Mouse (Mus musculus) cortical plate, adult 2 months (tissue): ENCODE measurements around the gene Cbr2. TPM values are rescaled to one million over a fixed set of nuclear protein-coding genes. Genes with fewer than 3 reads are reported as not detected.

Experiments used
- H3K27ac ChIP-seq: fragments of 200-500 bp; 2 replicates; pipeline ENCODE4 v1.5.1; 2012; ENCODE audit warnings: low read length, control low read depth, inconsistent platforms; ENCODE audit not compliant: insufficient read depth
- H3K4me1 ChIP-seq: fragments of 200-500 bp; 2 replicates; pipeline ENCODE4 v1.6.1; 2011; ENCODE audit warnings: low read length; ENCODE audit not compliant: control insufficient read depth, insufficient read depth
- H3K4me3 ChIP-seq: fragments of 200-500 bp; 2 replicates; pipeline ENCODE4 v1.5.1; 2011; ENCODE audit warnings: mild to moderate bottlenecking, low read length, control low read depth; ENCODE audit not compliant: insufficient read depth
- CTCF ChIP-seq: fragments of 200-500 bp; IDR thresholded peaks from 2 replicates; pipeline ENCODE4 v1.5.1; 2011; ENCODE audit warnings: mild to moderate bottlenecking, control low read depth, low read length; ENCODE audit not compliant: insufficient read depth; ENCODE audit errors: extremely low read depth
- POLR2A ChIP-seq: fragments of 200-500 bp; IDR thresholded peaks from 2 replicates; pipeline ENCODE4 v1.6.1; 2011; ENCODE audit warnings: mild to moderate bottlenecking, low read length, control low read depth; ENCODE audit not compliant: insufficient read depth; ENCODE audit errors: extremely low read depth
- polyA plus RNA-seq: library from polyadenylated mRNA; depleted of rRNA; stranded (reverse); fragments of >200 nt; gene quantifications from 2 replicates; pipeline ENCODE4 v1.2.3, GENCODE M21; 2012

The Cbr2 gene
- polyA plus RNA-seq, 1 experiment: 4.9 TPM

DNA sequence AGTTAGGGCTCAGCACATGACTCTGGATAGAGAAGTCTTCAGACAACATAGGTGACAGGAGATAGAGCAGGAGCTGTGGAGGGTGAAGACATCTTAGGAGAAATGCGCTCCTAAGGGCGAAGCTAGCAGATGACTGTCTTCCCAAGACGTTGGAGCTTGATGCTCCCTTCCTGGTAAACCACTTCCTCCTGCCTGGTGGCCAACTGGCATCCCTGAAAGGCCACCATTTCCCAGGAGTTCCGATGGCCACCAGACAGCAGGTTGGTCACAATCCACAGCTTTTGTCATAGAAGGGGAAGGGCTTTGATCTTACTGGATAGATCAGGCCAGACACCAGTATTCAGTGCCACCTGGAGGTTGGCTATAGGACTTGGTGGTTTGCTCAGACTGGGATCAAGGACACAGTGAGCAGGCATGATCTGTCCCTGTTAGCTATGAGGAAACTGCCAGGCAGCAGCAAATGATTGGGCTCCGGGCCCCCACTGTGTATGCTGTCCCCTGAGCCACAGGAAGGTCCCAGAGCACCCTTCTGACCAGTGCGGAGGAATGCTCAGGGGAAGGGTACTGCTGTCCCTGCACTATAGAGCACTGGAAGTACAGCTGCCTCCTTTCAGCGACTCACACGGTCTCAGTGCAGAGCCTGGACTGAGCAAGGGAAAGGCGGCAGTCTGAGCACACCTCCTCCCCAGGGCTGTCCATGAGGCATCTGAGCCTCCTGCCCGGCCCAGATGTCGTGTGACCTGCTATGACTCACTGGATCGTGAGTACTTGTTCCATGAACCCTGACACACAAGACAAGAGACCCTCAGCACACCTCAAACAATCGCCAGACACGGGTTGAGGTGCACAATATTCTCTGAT, 30.1 kb upstream of the Cbr2 start:
- TF ChIP-seq POLR2A (no peak), CTCF (no peak)
- Histone ChIP-seq H3K4me1 (no peaks in the 10 kb centered on the region), H3K27ac (no peak overlapping the region), H3K4me3 (no peak overlapping the region)

DNA sequence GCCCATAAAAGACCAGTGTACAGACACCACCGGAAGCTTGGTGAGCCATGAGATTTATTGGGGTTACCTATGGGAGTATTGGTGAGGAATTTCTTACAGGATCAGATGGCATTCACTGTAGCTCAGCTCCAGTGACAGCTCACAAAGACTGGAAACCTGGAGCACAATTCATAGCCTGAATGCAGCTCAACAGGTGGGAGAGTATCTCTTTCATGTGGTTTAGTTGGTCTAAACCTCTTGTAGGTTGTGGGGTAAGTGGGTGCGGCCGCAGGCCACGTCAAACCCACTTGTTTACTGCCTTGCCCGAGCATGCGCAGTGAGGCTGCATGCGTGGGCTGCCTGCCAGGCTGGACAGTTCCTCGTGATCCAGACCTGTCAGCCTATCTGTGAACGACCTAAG, 28.3 kb upstream of the Cbr2 start:
- H3K4me3 ChIP-seq: no peak overlapping the region
- no peaks in the 10 kb centered on the region for H3K4me1 ChIP-seq
- no peak for TF ChIP-seq CTCF
- TF ChIP-seq POLR2A: no peak
- no peak overlapping the region for H3K27ac ChIP-seq

DNA sequence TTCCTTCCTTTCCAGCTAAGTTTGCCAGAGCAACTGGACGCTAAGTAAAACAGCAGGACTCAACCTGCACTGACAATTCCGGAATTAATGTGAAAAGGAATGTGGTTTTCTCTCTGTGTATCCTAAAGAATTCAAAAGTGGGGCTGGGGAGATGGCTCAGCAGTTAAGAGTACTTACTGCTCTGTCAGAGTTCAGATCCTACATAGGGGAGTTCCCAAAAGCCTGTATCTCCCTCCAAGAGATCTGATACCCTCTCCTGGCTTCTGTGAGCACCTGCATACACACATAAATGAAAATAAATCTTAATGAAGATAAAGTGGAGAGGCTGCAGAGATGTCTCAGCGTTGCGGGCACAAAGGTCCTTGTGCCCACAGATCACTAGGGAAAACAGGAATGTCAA, 19.7 kb upstream of the Cbr2 start:
- Histone ChIP-seq H3K27ac (no peak overlapping the region), H3K4me1 (no peaks in the 10 kb centered on the region), H3K4me3 (no peak overlapping the region)
- TF ChIP-seq POLR2A (no peak), CTCF (no peak)

- H3K4me3 ChIP-seq: no peak overlapping the region
- TF ChIP-seq CTCF (peak; percentile 26; the same call in 1 of the 2 replicates), POLR2A (no peak)
- no peak overlapping the region for H3K27ac ChIP-seq
- H3K4me1 ChIP-seq: no peaks in the 10 kb centered on the region
Observed at GRCm38 (mm10) chr11:120749430-120749829, 17.5 kb upstream of the Cbr2 start.

DNA sequence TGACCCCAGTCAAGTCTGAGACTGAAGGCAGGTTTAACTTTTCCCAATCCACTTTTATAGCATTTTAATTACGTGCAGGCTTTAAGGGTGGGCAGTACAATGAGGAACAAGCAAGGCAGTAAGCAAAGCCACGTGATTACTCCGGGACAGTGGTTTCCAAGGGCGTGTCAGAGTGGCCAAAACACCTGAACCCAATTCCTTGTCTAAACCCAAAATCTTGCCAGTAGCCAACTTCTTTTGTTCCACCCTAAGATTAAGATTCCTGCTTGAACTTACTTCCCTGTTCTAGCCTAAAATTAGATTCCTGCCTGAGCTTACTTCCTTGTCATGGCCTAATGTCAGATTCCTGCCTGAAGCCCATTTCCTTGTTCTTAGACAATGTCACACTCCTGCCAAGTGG, 16.1 kb upstream of the Cbr2 start:
- no peak overlapping the region for H3K4me3 ChIP-seq
- no peaks in the 10 kb centered on the region for H3K4me1 ChIP-seq
- no peak overlapping the region for H3K27ac ChIP-seq
- TF ChIP-seq CTCF (no peak), POLR2A (no peak)

DNA sequence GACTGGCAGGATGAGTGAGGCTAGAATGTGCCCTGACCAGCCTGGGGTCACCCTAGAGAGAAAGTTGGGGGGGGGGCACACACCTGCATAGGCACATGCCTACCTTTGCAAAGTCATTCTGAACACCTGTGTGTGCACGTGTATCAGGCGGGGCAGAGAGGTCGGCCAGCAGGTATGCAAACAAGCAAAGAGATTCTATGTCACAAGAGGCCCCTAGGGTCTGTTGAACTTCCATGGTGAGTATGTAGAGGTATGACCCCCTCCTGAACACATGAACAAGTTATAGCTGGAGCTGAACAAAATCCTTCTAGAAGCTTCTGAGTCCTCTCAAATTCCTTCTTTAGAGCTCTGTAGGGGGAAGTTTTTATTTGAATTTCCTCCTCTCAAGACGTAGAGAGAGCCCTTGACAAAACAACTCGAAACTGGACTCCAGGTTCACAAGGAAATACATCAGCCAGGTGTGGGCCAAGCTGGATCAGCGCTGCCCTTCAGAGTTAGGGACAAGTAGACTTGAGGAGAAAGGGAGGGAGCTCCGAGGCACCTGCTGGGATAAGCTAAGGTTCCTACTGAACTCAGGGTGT, 12.3 kb upstream of the Cbr2 start:
- H3K4me1 ChIP-seq: no peaks in the 10 kb centered on the region
- H3K27ac ChIP-seq: no peak overlapping the region
- TF ChIP-seq CTCF (no peak), POLR2A (no peak)
- H3K4me3 ChIP-seq: no peak overlapping the region

GRCm38 (mm10) chr11:120740981-120741380, 9.1 kb upstream of the Cbr2 start:
- Histone ChIP-seq H3K27ac (no peak overlapping the region), H3K4me1 (no peaks in the 10 kb centered on the region), H3K4me3 (no peak overlapping the region)
- no peak for TF ChIP-seq POLR2A
- no peak for TF ChIP-seq CTCF

- TF ChIP-seq CTCF (no peak), POLR2A (no peak)
Observed at GRCm38 (mm10) chr11:120736424-120736823, 4.5 kb upstream of the Cbr2 start.

DNA sequence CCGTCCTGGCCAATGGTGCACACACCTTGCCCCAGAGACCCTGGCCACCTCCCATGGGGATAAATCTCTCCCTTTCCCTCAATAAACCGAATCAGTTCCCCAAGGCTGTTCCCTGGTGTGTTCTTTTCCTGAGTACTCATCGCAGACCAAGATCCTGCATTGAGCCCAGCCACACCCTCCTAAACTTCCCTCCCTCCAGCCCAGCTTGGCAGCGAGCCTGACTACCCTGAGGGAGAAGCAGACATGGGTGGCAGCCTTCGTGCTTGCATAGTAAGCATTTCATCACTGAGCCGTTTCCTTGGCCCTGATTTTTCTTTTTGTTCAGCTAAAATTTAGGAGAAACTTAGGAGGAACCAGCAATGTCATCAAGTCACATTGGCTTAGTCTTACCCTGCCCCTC, 1.6 kb upstream of the Cbr2 start:
- Histone ChIP-seq H3K27ac (no peak overlapping the region), H3K4me1 (no peaks in the 10 kb centered on the region), H3K4me3 (no peak overlapping the region)
- TF ChIP-seq CTCF (no peak), POLR2A (no peak)

More at GRCm38 (mm10) chr11:120736424-120736823, 4.5 kb upstream of the Cbr2 start:
- no peak overlapping the region for H3K27ac ChIP-seq
- H3K4me3 ChIP-seq: no peak overlapping the region
- H3K4me1 ChIP-seq: no peaks in the 10 kb centered on the region

DNA sequence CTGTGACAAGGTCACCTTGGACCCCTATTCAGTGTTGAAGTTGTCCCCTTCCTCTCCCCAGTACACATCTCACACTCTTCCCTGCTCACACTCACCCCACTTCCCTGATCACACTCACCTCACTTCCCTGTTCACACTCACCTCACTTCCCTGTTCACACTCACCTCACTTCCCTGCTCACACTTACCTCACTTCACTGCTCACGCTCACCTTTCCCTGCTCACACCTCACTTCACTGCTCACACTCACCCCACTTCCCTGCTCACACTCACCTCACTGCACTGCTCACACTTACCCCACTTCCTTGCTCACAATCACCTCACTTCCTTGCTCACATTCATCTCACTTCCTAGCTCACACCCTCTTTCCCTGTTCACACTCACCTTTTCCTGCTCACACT, 519 bp downstream of the Cbr2 start:
- TF ChIP-seq CTCF: no peak
- TF ChIP-seq POLR2A: no peak
- Histone ChIP-seq H3K27ac (no peak overlapping the region), H3K4me3 (no peak overlapping the region), H3K4me1 (no peaks in the 10 kb centered on the region)
